Mouse (Mus musculus): ENCODE results near the gene Olfr661.

Olfr661 gene

GRCm38 (mm10) chr7:104686201-104686600 is at the start of gene Olfr661:
Gene Olfr661 (plus strand): TSS chr7:104686501.
- no peak for DNase-seq (ENCODE audit: low read depth)

- peak; percentile 51 for DNase-seq (ENCODE audit: low read depth)
Observed at GRCm38 (mm10) chr7:104646841-104647482, 39.3 kb upstream of the Olfr661 start, which contains the start of gene Olfr658. Gene Olfr658 (minus strand): TSS chr7:104647305.

- DNase-seq (ENCODE audit: low read depth), result no peak
Observed at GRCm38 (mm10) chr7:104666453-104666852, 19.8 kb upstream of the Olfr661 start, which contains the start of gene Olfr659. Gene Olfr659 (plus strand): TSS chr7:104666753.

All from naive thymus-derived CD4-positive, alpha-beta T cell, adult 2 months (primary cell).